Mouse (Mus musculus): ENCODE results near the gene 4933428G20Rik. TPM values are rescaled to one million over a fixed set of nuclear protein-coding genes. Genes with fewer than 3 reads are reported as not detected.

4933428G20Rik gene
- total RNA-seq, 2 experiments from 2014 or later = not detected

DNA sequence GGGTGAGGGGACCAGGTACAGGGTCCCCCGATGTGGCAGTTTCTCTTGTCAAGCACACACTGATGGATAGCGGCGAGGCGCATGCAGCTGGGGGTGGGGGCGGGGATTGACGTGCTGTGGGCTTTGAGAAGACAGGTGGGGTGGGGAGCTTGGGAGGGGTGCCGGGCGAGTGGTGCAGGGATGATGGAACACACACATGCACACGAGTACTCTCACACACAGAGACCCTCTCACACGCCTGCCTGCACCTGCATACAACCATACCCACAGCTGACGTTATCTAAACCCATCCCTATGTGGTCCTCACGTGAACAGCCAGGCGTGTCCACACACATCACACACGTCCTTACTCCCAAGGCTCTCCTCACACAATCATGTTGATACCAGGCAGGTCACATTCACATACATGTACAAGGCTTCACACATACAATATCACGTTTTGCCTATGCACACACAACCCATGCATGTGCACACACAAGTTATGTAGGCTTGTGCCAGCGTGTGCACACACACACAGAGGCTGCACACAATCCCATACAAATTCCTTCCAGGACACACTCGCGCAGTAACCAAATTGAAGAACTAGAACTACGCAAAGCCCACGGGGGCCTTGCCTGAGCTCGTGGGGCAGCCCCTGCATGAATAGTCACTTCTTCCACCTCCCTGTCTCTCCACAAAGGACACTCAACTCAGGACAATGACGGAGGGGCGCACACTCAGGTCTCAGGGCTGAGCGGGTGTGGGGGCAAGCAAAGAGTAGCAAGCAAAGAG is 9.8 kb upstream of the 4933428G20Rik start:
- H3K27ac ChIP-seq = no peak overlapping the region
- DNase-seq = no peak
- no peak overlapping the region for H3K4me3 ChIP-seq
- no peak for TF ChIP-seq CTCF (IDR thresholded peaks at IDR 0.05)
- intact Hi-C loops (cut with DNase I) = no loop called here

GRCm38 (mm10) chr11:97509058-97509457 is 8.9 kb upstream of the 4933428G20Rik start:
- no peak overlapping the region for H3K4me3 ChIP-seq
- DNase-seq = no peak
- intact Hi-C loops (cut with DNase I) = no loop called here
- no peak for TF ChIP-seq CTCF (IDR thresholded peaks at IDR 0.05)
- no peak overlapping the region for H3K27ac ChIP-seq

DNA sequence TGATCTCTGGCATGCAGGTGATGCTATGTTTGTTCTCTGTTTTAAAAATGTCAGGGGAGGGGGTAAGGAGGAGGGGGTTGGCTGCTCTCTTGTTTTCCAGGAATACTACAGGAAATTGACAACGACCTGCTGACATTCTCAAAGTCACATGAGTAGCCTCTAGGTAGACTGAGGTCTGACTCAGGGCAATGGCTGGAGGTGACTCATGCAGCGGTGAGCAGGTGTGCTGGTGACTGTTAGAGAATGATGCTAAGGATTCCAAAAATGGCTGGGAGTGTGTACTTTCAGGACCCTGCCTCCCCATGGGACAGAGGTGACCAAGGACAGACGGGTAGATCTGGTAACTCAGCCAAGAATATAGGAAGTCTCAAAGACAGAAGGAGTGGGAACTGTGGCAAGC is 8.1 kb upstream of the 4933428G20Rik start:
- DNase-seq = no peak
- Histone ChIP-seq H3K4me3 (no peak overlapping the region), H3K27ac (no peak overlapping the region)
- no peak for TF ChIP-seq CTCF (IDR thresholded peaks at IDR 0.05)
- intact Hi-C loops (cut with DNase I) = no loop called here

DNA sequence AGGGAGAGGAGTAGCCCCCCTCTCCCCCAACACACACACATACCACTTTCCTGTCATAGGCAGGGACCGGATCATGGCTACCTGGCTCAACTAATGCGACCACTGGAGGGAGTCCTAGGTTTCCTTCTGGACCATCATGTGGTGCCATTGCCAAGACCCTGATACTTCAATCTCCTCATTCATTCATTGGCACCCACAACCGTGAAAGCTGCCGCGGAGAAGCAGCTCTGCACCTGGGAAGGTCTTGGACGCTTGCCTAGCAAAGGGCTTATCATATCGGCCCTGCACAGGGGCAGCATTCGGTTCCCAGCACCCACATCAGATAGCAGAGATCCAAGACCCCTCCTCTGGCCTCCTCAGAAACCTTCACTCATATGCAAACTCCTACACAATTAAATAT is 6.2 kb upstream of the 4933428G20Rik start:
- no peak overlapping the region for H3K27ac ChIP-seq
- H3K4me3 ChIP-seq = no peak overlapping the region
- intact Hi-C loops (cut with DNase I) = no loop called here
- DNase-seq = no peak
- TF ChIP-seq CTCF (IDR thresholded peaks at IDR 0.05) = peak; percentile 4; the same call in 1 of the 2 replicates

DNA sequence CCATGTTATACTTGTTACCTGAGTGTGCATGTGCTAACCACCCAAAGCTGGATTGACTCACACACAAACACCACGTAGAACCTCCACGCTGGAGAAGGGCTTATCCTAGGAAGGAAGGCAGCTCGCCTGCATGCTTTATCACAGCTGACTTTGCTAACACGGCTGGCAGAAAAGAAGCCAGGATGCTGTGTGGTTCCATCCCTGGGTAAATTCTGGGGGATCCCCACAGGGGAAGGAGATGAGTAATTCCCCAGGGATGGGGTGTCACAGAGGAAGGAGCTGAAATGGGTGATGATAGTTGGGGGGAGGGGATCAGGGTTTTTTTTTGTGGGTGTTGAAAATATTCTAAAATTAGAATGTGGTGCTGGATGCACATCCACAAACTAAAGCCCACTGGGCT is 5.6 kb upstream of the 4933428G20Rik start:
- no peak overlapping the region for H3K27ac ChIP-seq
- H3K4me3 ChIP-seq = no peak overlapping the region
- intact Hi-C loops (cut with DNase I) = no loop called here
- no peak for TF ChIP-seq CTCF (IDR thresholded peaks at IDR 0.05)
- no peak for DNase-seq

DNA sequence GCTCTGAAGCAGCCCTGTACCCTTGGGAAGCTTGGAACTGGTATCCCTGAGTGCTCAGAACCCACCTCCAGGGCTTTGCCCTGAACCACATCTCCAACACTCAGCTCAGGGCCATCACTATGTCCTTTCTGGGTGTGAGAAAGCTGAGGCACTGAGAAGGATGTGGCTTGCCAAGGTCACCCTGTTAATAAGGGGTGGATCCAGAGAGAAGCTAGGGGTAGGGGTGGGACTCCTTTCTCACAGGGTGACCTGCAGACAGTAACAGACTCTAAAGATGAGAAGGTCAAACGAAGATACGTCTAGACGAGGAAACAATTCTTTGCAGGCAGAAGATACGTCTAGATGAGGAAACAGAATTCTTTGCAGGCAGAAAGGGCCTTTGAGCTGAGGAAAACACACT is 2.7 kb upstream of the 4933428G20Rik start:
- no peak for TF ChIP-seq CTCF (IDR thresholded peaks at IDR 0.05)
- intact Hi-C loops (cut with DNase I) = no loop called here
- no peak for DNase-seq
- Histone ChIP-seq H3K4me3 (no peak overlapping the region), H3K27ac (no peak overlapping the region)

GRCm38 (mm10) chr11:97502383-97502782 is 2.2 kb upstream of the 4933428G20Rik start:
- DNase-seq = no peak
- Histone ChIP-seq H3K27ac (no peak overlapping the region), H3K4me3 (no peak overlapping the region)
- intact Hi-C loops (cut with DNase I) = no loop called here
- no peak for TF ChIP-seq CTCF (IDR thresholded peaks at IDR 0.05)

GRCm38 (mm10) chr11:97500720-97501448 is 744 bp upstream of the 4933428G20Rik start:
- TF ChIP-seq CTCF (IDR thresholded peaks at IDR 0.05) = no peak
- Histone ChIP-seq H3K4me3 (no peak overlapping the region), H3K27ac (no peak overlapping the region)
- no peak for DNase-seq
- intact Hi-C loops (cut with DNase I) = no loop called here

DNA sequence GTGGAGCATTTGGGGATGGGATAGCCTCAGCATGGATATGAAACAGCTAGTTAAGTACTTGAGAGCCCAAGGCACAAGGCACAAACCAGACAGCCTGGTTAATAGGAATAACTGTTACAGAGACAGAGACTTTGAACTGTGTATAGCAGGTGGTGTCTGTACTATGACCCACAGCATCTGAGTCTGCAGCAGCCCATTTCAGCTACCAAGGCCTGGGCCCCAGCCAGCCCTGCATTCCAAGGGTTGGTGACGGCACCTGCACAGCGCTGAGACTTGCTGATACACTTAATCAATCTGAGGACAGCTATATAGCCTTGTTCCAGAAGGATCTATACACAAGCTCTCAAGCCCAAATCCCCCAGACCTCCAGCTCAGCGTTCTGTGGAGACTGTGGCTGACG is 2.6 kb downstream of the 4933428G20Rik start:
- intact Hi-C loops (cut with DNase I) = no loop called here
- H3K4me3 ChIP-seq = no peak overlapping the region
- DNase-seq = no peak
- no peak for TF ChIP-seq CTCF (IDR thresholded peaks at IDR 0.05)
- H3K27ac ChIP-seq = no peak overlapping the region

GRCm38 (mm10) chr11:97492836-97493235 is 7.3 kb downstream of the 4933428G20Rik start:
- intact Hi-C loops (cut with DNase I) = no loop called here

GRCm38 (mm10) chr11:97491640-97492039 is 8.5 kb downstream of the 4933428G20Rik start:
- DNase-seq = no peak
- no peak overlapping the region for H3K27ac ChIP-seq
- no peak overlapping the region for H3K4me3 ChIP-seq
- no peak for TF ChIP-seq CTCF (IDR thresholded peaks at IDR 0.05)
- intact Hi-C loops (cut with DNase I) = no loop called here

More at GRCm38 (mm10) chr11:97492836-97493235, 7.3 kb downstream of the 4933428G20Rik start:
- H3K4me3 ChIP-seq = no peak overlapping the region
- TF ChIP-seq CTCF (IDR thresholded peaks at IDR 0.05) = no peak
- DNase-seq = no peak
- no peak overlapping the region for H3K27ac ChIP-seq

- Histone ChIP-seq H3K27ac (no peak overlapping the region), H3K4me3 (no peak overlapping the region)
- peak; percentile 81 for DNase-seq
- intact Hi-C loops (cut with DNase I) = loop anchor here (1.0 to 5.0 kb wide), 3 partner anchors 67 to 133 kb away; partner anchors contain the start of gene Srcin1
- TF ChIP-seq CTCF (IDR thresholded peaks at IDR 0.05) = peak; percentile 99; the same call in 1 of the 2 replicates
Measured at GRCm38 (mm10) chr11:97489589-97490324, 10.4 kb downstream of the 4933428G20Rik start.

DNA sequence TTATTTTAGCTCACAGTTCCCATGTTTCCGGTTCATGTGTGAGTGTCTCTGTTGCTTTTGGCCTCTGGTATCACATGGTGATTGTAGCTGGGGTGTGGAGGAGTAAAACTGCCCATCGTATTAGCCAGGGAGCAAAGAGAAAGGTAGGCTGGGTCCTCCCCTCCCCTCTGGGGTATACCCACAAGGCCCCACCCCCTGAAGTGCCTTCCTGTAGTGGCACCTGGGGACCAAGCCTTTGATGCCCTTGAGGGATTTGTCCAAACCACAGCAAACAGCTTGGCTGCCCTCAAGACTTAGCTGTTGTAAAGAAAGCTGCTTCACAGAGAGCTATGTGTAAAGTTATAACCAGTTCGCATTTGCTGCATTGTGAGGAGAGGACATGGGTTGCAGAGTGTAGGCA is 12.5 kb downstream of the 4933428G20Rik start:
- no peak overlapping the region for H3K4me3 ChIP-seq
- intact Hi-C loops (cut with DNase I) = loop anchor here (2.0 to 5.0 kb wide), 2 partner anchors 69 to 90 kb away; partner anchors contain the start of gene Srcin1
- TF ChIP-seq CTCF (IDR thresholded peaks at IDR 0.05) = no peak
- DNase-seq = no peak
- H3K27ac ChIP-seq = no peak overlapping the region

All from gastrocnemius, adult 2 months (tissue).